Mouse (Mus musculus) gonadal fat pad, adult 2 months (tissue): ENCODE results near the gene Mcub. TPM values are rescaled to one million over a fixed set of nuclear protein-coding genes. Genes with fewer than 3 reads are reported as not detected.

Experiments used
- DNase-seq: peaks from one replicate; pipeline ENCODE4 v3.0.0-alpha.2; 2012; ENCODE audit warnings: low read depth
- polyA plus RNA-seq: library from polyadenylated mRNA; depleted of rRNA; stranded (reverse); fragments of >200 nt; gene quantifications from 2 replicates; pipeline ENCODE4 v1.2.3, GENCODE M21; 2012; rRNA removed

The Mcub gene
- polyA plus RNA-seq, 1 experiment = 8.7 TPM

DNA sequence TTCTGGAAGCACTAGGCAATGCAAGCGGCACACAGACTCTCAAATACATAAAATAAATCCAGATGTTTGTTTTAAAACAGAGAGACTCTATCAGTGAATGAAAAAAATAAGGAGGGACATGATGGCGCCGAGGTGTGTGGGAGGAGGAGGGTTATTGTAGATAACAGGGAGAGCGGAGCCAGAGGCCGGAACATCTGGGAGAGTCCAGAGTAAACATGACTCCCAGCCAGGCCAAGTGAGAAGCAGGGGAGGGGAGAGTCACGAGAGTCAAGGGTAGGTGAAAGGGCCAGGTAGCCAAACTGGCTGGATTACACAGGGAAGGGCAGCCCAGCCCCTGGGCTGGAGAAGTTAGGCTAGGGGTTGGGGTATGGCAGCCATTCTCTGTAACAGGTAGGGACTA, 73.4 kb downstream of the Mcub start:
- DNase-seq = no peak

DNA sequence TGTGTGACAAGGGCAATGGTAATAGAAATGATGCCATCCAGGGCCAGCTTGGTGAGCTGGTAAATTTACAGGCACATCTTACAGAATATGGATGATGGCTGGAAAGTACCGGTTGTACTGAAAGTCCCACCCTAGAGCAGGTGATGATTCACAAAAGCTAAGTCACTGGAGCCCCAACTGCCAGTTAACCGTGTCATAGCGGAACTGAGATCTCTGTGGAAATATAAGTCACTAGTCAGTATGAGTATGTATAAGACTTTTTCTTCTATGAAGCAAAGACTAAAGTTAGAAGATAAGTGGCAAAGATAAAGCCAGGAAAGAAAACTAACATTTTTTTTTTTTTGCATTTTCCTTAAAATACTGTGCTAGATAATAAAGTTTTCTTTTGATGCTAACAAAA, 76.9 kb downstream of the Mcub start:
- no peak for DNase-seq

DNA sequence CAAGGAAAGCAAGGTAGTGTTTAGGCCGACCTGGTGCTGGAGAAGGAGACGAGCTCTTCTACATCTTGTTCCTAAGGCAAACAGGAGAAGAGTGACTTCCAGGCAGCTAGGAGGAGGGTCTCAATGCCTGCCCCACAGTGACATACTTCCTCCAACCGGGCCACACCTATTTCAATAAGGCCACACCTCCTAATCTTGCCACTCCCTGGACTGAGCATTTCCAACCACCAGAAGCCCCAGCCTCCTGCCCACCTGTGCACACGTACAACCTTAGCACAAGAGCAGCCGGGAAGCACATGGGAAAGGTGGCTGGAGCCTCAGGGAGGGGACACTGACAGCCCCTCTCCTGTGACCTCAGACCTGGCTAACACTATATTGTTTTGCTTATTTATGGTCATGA, 78.0 kb downstream of the Mcub start:
- no peak for DNase-seq

DNA sequence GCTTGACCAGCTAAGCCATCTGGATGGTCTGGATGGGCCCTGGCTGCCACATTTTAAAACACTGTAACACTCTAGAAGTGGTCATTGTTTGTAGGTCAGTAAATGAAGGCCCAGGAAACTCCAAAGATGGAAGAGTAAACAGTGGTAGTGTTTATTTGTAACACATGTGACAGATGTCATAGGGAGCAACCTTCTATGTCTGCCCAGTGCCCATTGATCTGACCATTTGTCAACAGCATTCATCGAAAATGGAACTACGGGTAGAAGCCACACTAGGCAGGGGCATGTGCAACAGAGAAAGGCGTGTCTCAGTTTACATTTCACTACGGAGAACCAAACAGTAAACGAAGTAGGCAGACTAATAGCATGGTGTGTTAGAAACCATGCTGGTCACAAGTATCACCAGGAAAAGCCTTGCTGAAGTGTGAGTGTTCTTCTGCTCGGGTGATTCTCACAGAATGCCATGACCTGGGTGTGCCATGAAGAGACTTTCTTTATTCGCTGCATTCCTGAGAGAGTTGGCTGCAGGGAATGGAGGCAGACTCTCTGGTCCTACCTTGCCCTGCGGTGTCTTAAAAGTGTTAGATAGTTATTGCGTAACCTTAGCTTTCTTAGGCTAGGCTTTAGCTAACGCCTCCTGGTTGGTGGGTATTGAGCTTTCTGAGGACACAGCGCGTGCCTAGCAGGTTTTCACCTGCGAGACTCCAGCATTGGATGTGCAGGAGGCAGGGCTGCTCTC, 82.1 kb downstream of the Mcub start:
- no peak for DNase-seq

DNA sequence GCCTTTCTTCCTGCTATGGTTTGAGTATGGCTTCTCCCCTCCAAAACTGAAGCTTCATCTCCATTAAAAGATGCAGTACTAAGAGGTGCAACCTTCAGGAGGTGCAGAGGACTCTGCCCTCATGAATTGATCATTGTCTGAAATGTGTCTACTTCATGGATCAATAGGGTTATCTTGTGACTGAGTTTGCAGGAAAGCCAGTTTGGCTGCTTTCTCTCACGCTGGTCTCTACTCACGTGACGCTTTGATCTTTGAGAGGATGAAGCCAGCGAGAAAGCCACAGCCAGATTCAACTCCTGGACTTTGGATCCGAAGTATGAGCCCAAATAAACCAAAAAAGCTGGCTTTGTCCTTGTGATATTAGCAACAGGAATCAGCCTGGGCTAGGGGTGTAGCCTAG, 83.6 kb downstream of the Mcub start:
- DNase-seq = no peak

DNA sequence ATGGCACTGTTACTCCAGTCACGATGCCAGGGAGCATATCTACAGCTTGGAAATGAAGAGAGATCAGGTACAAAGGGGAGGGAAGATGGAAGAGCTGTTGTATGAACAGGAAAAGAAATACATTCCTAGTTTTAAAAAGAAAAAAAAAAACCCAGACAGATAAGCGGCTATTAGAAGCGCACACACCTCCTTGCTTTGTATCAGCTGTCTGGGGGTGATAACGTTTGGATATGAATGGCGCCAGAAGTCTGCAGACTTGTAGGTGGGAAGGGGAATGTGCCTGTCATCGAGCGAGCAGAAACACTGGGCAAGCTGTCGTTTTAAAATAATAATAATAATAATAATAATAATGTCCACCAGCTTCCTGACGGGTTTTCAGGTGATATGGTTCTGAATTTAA, 84.4 kb downstream of the Mcub start:
- DNase-seq = no peak

DNA sequence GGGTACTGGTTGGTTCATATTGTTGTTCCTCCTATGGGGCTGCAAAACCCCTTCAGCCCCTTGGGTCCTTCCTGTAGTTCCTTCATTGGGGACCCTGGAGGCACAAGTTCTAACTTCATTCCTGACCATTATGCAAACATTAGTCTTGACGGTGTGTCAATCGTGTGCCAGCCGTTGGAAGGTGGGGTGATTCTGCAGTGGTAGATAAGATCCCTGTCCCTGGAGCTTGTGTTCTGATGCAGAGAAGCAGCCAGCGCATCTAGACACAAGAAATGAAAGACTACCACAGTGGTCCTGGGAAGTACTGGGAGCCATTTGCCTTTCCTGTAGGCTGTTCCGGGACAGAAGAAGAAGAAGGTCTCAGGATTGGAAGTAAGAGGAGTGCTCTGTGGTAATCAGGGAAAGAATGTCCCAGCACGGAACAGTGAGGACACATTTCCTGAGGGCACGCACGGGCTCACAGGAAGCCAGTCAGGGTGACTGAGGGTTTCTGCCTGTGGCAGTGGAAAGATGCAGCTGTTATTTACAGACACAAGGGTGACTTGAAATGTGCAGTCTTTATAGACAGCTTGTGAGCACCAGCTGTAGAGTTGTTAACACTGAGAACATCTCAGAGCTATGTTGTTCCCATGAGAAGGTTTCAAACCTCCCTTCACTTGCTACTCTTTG, 88.9 kb downstream of the Mcub start:
- no peak for DNase-seq

DNA sequence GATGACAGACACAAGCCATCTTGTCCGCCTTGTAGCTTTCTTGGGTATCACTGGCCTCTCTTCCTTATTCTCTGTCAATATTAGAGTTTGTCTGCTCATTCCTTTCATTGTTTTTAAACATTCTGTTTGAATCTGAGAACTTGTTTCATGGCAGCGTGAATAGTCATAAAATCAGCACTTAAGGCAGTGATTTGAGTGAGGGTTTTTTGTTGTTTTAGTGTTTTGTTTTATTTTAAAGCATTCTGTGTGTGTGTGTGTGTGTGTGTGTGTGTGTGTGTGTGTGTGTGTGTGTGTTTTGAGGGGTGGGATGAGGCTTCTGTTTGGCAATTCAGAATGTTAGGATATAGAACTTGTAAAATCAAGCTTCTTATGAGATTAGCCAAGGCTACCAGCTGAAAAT, 90.1 kb downstream of the Mcub start:
- DNase-seq = no peak

DNA sequence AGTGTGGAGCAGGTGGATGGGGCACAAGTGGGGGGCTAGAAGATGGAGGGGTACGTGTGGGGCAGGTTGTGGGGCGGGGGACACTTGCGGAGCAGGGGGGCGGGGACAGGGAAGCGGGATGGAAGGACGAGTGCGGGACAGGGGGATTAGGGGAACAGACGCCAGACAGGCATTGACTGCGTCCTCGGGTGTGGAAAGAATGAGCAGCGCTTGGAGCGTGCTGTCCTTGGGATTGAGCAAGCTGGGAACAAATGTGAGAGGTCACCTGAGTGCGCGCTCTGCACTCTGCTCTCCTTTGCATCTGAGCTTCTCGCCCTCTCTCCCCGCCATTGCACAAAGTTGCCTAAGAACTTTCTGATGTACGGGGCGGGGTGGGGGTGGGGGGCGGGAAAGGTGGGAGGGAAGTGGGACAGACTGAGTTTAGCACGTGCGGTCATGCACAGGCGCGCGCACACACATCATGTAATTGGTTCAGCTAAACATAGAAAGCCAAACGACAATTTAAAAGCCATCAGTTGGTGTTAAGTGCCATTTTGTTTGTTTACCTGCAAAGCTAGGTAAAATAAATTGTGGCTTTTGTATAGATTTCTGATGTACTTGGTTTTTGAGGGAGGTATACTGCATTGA, 90.8 kb downstream of the Mcub start:
- DNase-seq = no peak

DNA sequence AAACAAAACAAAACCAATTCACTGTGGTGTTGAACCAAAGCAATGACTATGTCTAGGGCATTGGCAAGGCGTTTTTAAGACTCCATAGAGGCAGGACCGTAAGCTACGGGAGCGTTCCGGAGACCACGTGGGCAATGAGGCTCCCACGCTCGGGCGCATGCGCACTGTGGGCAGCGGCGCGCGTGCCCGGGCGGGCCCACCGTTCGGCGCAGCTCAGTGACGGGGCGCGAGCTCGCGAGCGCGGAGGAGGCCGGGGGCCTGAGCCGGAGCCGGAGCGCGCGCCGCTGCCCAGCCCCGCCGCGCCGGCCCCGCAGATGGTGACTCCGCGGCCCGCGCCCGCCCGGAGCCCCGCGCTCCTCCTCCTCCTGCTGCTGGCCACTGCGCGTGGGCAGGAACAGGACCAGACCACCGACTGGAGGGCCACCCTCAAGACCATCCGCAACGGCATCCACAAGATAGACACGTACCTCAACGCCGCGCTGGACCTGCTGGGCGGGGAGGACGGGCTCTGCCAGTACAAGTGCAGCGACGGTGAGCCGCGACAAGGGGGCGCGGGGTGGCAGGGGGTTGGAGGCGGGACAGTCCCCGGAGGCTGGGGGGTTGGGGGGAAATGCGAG, 91.5 kb downstream of the Mcub start, which contains the start of gene Pla2g12a:
TSS of gene Pla2g12a (plus strand) at position 202 of the 617 bp plus-strand sequence.
- no peak for DNase-seq

DNA sequence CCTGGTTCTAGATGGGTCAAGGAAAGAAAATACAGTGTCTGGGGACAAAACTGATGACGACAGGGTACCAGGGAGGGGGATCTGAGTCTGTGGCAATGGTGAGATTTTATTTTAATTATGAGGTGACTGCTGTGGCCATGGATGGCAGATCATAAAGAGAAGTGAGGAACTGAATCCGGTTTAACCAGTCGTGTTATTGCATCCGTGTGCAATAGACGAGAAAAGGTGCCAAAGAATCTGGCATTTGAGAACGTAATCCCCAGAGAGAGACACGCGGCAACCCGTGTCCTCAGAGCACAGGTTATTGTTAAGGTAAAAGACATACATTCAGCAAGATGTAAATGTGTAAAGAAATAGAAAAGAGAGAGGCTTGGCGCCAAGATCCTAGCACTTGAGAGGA, 92.7 kb downstream of the Mcub start:
- DNase-seq = peak; percentile 83

Other genes with a start within 250 kb of the Mcub start
- 28.3 and 41.5 TPM in 2 replicates for gene Egf, start 214.9 kb downstream of the Mcub start, polyA plus RNA-seq
- 0.07 and 0.08 TPM in 2 replicates for gene Lrit3, start 166.2 kb downstream of the Mcub start, polyA plus RNA-seq
- gene Rrh, start 147.6 kb downstream of the Mcub start, polyA plus RNA-seq = not detected in 2 replicates
- 15.6 and 26.2 TPM in 2 replicates for gene Gar1, start 138.8 kb downstream of the Mcub start, polyA plus RNA-seq
- gene Cfi, start 134.3 kb downstream of the Mcub start, polyA plus RNA-seq = 3.6 and 6.8 TPM in 2 replicates
- 183 and 235 TPM in 2 replicates for gene Pla2g12a, start 91.6 kb downstream of the Mcub start, polyA plus RNA-seq
- gene Casp6, start 68.8 kb downstream of the Mcub start, polyA plus RNA-seq = 38.8 and 42.3 TPM in 2 replicates
- gene Sec24b, start 91.3 kb upstream of the Mcub start, polyA plus RNA-seq = 38.6 and 52.1 TPM in 2 replicates
- gene Col25a1, start 161.3 kb upstream of the Mcub start, polyA plus RNA-seq = 0.15 and 0.20 TPM in 2 replicates